Mouse (Mus musculus) frontal cortex, postnatal 25 days (tissue): ENCODE data around the gene Mcpt4.
"Not testable (repeated sequence)": the region's sequence is repeated elsewhere in the genome, so short reads cannot be mapped to it uniquely, and the experiment has no call there.

ENCODE experiments used
- DNase-seq, 2 experiments: peaks; one replicate each; pipeline ENCODE4 v3.0.0; 2022; ENCODE audit warnings: low spot score in 2 of 2

Gene Mcpt4

DNA sequence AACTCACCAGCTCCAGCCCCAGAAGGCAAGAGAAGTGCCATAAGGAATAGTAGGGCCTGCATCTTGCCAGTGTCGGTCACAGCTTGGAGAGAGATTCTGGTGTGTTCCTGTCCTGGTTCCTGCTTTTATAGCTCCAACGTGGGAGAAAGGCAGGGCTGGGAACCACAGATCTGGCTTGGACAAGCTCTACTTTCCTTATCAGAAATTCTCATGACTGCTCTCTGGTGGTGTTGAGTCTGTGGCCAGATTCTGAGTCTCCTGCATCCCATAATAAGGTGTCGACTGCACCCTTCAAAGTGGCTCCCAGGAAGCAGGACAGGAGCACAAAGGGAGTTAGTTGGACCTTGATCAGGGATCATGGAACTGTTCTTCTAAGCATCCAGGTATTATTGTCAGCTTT is at the start of gene Mcpt4:
Gene Mcpt4 (minus strand): TSS at position 101 of the 400 bp plus-strand sequence.
- not testable (repeated sequence) for DNase-seq

DNA sequence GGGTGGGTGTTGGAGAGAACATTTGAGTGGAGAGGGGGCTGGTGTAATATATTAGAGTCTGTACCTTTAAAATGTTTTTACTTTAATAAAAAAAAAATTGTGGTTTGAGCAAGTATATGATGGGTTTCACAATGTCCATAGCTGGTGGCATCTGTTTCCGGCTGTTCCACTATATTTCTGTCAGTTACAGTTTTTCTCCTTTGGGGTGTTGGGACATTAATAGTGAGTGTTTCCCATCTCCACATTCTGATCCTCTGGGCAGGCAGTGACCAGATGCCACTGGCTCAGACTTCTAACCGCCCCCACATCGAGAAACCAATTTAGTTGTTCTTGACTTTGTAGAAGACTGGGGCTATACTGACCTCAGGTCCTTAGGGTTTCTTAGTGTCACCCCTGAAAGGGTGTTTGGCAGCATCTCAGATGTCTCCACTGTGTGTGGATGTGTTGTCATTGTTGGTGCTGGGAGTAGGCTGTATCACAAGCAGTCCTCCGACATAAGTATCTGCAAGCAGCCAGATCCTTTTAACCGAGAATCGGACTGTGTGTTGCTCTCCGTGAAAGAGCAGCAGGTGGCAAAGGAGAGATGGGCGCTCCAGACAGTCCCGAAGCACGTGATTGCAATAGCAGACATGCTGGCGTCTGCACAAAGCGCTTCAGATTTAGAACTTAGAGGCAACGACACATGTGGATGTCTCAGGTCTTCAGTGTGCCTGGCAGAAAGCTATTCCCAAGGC is 43.5 kb upstream of the Mcpt4 start:
- no peak for DNase-seq

DNA sequence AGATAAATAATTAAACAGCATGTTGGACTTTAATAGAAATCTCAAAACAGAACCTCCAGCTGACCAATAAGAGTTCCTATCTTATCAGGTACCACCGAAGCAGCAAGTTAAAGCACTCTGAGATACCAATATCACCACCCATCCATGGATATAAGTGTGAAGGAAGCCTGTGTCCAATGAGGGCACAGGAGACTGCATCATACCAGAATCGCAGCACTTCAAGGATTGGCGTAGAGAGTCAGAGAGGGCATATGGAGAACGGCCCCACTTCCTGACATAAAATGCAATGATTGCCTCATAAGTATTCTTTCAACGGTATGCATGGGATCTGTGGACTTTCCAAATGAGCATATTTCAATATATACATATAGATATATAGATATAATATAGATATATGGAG is 42.9 kb upstream of the Mcpt4 start:
- no peak for DNase-seq

DNA sequence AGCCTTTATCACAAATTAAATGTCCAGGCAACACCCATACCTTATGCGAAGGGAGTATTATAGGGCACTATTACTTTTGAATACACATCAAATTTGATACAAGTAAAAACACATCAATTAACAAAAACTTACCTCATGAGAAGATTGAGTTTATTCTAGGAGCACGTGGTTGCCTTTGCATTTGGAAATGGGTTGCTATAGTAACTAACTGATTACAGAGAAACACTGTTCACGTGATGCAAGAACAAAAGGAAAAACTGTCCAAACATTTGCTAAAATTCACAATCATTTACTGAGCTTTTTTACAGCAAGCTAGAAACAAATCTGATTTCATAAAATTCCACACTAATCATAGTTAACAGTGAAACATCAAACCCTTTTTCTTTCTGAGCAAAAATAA is 41.3 kb upstream of the Mcpt4 start:
- no peak for DNase-seq

DNA sequence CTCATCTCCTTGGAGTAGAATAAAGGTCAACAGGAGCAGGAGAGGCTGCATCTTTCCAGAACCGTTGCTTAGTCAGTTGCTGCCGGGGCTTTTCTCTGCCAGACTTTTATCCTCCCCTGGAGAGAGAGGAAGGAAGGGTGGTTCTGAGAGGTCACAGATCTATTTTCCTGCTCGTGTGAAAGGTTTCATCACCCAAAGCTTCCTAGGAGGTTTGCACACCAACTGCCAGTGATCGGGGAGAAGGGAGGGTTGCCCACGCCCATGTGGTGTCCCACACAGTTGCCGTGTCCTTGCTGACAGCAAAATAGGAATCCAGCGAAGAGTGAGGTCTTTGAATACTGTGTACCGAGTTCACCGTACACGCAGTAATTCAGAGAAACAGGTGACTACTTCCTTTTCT is 40.3 kb upstream of the Mcpt4 start, which contains the start of gene Ctsg:
Gene Ctsg (minus strand): TSS at position 189 of the 400 bp plus-strand sequence.
- no peak for DNase-seq

DNA sequence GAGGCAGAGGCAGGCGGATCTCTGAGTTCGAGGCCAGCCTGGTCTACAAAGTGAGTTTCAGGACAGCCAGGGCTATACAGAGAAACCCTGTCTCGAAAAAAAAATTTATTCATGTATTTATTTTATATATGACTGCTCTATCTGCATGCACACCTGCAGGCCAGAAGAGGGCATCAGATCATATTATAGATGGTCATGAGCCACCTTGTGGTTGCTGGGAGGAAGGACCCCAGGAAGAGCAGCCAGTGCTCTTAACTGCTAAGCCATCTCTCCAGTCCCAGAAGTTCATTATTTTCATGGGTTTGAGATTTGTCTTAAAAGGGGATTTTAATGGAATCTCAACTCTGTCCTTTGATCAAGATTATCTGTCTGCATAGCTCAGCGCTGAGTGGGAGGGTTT is 36.8 kb upstream of the Mcpt4 start:
- no peak for DNase-seq

DNA sequence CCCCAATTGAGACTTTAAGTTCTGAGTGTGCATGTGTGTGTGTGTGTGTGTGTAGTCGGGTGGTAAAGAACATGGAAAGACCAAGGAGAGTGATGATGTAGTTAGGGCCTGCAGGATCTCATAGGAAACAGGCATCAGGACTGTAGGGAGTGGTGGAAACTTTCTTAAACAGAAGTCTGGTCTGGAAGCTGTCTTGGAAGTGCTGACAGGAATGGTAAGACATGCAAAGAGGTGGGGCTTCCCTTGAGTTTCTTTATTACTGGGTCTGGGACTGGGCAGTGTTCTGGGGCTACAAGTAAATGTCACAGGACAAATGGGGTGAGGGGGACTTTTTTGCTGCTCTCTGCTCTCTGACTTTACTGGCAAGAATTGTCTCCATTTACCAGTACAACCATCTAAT is 35.5 kb upstream of the Mcpt4 start:
- no peak for DNase-seq

DNA sequence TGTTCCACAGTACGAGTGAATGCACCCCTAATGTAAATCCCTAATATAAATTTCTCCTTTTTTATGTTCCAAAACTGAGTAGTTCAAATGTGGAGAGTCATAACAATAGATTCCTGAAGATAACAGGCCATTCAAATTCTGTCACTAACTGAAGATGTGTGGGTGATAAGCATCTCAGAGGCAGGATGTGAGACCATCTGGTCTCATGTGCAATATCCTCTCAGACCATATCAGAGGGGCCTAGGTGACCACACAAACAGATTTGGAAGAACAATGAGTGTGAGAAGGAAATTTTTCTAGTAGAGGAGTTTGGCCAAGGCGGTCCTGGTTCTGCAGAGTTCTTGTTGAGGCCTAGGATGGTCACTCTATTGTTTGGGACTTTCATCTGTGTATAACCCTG is 31.2 kb upstream of the Mcpt4 start:
- DNase-seq, result no peak

DNA sequence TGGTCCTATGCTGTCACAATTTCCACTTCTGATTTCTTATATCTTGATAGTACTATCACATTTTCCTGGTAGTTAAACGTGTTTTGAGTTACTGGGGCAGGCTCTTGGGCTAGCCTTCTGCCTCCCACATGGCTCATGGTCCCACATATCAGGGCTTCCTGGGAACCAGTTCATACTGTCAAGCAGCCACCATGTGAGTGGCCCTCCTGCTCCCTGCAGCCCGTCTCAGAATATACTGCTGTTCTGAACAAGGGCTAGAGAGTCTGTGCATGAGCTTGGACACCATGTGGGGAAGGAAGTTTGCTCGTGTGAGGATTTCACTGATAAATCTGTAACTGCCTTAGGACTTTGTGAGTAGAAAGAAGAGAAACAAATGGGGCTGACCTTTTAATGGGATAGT is 24.6 kb upstream of the Mcpt4 start:
- no peak for DNase-seq

DNA sequence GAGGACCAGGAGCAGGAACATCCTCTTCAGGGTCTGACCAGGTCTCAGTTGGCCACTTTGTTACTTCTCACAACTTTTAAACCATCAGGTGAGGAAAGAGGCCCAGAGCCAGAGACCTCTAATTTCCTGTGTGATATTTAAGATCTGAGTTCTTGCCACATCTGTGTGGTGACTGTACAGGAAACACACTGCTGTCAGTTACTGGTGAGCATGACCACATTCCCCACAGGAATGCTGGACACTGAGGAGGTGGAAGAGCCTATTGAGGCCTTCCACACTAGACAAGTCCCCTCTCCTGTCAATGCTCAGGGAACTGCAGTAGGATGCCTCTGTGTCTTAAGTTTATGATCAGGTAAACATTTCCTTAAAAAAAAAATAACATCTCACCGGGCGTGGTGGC is 23.1 kb upstream of the Mcpt4 start, which contains the start of gene Mcpt8:
Gene Mcpt8 (minus strand): TSS at position 107 of the 400 bp plus-strand sequence.
- DNase-seq, result no peak

DNA sequence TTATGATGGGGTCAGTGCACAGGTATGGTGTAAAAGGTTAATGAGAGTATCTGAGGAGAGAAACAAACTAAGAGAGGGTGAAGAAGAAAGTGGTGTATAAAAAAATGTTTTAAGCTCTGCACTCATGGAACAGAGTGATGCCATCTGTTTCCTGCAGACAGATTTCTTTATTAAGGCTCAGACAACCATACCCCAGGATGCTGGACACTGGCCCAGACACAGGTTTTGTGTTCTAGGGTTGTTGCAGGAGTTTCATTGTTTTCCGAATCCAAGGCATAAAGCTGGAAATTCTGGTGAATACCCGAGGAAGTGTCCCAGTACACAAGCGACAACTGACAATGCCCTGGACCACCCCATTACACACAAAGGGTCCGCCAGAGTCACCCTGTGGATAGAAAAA is 19.9 kb upstream of the Mcpt4 start:
- no peak for DNase-seq

DNA sequence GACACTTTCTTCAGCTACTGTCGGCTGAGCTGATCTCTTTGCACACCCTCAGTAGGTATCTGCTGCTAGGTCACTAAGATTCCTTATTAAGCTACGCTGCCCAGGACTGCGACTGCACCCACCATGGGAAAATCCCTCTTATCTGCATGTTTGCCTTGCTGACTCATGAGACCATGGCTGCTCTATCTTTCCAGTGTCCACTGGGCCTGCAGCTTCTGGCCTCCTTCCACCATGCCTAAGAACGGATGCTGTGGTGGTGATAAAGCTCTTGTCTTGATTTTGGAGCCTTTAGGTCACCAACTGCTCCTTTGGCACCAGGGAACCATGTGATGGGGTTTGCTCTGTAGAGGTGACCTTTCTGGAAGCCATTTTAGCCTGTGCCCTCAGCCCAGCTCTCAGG is 4.4 kb downstream of the Mcpt4 start:
- DNase-seq, result no peak

DNA sequence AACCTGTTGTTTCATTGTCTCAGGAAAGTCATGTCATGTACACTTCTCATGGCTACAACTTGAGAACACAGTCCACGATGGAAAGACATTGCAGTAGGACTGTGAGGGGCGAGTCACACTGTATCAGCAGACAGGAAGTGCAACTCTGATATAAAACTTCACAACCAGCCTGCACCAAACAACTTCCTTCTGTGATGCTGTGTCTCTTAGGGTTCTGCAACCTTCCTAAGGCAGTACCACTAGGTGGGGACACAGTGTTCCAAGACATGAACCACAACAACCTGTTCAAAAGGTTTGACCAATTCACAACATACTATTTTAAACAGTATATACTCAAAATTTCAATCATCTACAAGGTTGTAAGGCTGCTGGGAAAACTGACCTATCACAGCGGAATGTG is 6.7 kb downstream of the Mcpt4 start:
- DNase-seq, result no peak

DNA sequence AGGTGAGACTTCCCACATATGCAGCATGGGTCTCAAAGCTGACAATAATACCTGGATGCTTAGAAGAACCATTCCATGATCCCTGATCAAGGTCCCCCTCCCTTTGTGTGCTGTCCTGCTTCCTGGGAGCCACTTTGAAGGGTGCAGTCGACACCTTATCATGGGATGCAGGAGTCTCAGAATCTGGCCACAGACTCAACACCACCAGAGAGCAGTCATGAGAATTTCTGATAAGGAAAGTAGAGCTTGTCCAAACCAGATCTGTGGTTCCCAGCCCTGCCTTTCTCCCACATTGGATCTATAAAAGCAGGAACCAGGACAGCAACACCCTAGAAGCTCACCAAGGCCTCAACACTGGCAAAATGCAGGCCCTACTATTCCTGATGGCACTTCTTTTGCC is 20.3 kb downstream of the Mcpt4 start, which contains the start of gene Mcpt2:
Gene Mcpt2 (plus strand): TSS at position 250 of the 400 bp plus-strand sequence.
- DNase-seq, result not testable (repeated sequence)

DNA sequence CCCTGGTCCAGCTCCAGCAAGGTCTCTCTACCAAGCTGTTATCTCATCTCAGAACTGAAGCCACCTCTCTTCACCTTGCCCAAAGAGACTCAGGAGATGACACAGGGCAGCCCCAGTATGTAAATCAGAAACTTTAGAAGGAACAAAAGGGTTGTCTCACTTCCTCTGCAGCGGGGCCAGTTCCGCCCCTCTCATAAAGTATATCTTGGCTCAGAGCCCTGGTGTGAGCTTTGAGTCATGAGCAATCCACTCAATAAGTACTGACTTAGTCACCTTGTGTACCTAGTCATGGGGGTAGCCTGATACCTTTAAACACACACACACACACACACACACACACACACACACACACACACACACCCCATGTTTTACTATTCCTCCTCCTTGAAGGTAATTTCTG is 27.7 kb downstream of the Mcpt4 start:
- no peak for DNase-seq

DNA sequence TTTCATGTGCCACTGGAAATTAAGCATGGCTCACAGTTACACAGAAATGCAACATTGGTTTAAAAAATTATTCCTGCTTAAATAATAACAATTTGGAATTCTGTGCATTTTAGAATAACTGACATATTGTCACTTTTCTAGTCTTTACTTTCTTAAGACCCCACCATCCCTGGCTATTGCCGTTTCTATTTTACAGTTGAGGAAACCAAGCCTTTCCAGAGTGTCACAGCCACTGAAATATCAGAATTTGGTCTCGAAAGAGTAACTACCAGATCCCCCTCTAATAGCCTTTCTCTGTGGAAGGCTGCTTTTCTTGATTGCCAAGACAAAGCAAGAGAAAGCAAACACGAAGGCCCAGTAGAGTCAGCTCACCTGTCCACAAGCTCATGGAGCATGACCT is 31.7 kb downstream of the Mcpt4 start, which contains the start of gene Mcpt9:
Gene Mcpt9 (minus strand): TSS at position 101 of the 400 bp plus-strand sequence.
- DNase-seq, result not testable (repeated sequence)

DNA sequence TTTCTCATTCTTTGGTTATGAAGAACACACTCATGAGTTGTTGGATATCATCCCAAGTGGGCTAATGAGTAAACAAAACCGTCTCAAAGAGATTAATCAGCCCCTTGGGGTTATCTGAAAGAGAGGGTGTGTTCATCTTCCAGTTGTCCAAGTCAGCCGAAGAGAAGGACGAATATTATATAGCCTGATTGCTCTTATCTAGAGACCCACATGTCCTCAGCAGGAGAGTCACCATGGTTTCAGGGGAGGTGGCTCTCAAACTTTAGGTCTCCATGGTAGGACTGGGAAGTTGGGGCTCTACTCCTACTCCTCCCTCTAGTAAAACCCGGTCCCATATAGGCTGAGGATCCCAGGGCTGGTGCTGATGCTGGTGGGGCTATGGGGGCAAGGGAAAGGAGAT is 40.8 kb downstream of the Mcpt4 start:
- not testable (repeated sequence) for DNase-seq

DNA sequence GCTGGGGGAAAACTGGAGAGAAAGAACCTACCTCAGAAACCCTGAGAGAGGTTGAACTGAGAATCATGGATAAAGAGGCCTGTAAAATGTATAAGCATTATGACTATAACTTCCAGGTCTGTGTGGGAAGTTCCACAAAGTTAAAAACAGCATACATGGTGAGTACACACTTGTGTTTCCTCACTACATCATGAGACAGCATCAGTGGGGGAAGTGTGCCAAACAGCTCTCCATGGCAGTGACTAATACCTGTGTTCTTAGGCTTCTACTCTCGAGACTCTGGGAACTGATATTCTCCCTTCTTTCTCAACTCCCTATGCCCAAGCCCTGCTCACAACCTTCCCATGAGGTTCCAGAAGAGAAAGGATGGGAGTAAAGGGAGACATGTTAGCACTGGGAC is 42.7 kb downstream of the Mcpt4 start:
- DNase-seq, result no peak

DNA sequence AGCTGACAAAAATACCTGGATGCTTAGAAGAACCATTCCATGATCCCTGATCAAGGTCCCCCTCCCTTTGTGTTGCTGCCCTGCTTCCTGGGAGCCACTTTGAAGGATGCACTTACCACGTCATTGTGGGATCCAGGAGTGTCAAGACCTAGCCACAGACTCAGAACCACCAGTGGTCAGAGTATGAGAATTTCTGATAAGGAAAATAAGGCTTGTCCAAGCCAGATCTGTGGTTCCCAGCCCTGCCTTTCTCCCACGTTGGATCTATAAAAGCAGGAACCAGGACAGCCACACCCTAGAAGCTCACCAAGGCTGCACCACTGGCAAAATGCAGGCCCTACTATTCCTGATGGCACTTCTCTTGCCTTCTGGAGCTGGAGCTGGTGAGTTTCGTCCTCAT is 44.4 kb downstream of the Mcpt4 start, which contains the start of gene Mcpt1:
Gene Mcpt1 (plus strand): TSS at position 301 of the 400 bp plus-strand sequence.
- not testable (repeated sequence) for DNase-seq

DNA sequence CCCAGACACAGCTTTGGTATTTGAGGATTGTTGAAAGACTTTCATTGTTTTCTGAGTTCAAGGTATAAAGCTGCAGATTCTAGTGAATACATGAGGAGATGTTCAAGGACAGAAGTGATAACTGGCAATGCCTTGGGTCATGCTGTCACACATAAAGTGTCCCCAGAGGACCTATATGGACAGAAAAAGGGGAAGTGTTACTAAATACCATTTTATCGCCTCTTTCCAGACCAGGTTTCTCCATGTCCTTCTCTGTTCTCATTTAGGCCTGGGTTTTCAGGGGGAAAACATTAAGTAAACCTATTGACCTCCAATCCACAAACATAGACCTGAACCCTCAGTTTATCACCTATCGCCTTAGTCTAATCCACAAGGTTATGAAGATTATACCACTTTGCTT is 48.2 kb downstream of the Mcpt4 start:
- no peak for DNase-seq

DNA sequence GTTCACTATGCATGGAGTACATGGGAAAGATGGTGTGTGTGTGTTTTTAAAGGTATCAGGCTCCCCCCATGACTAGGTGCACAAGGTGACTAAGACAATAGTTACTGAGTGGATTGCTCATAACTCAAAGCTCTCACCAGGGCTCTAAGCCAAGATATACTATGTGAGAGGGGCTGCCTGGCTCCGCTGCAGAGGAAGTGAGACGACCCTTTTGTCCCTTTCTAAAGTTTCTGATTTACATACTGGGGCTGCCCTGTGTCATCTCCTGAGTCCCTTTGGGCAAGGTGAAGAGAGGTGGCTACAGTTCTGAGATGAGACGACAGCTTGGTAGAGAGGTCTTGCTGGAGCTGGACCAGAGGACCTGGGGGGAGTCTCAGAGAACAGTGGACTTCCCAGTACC is 49.0 kb downstream of the Mcpt4 start:
- no peak for DNase-seq
